Mouse (Mus musculus) hindbrain, embryonic 16.5 days (tissue): ENCODE measurements at regions not wholly inside any gene's neighbourhood (a gene's known extent, or its start where the extent isn't known, plus 50 kb on each side); places are given as distances from the start of the nearest gene placed in this dataset.

ENCODE experiments used
- ATAC-seq: fragments of 200-750 bp; cut with Nextera tagmentation; 2 replicates; pipeline ENCODE4 v1.8.0; 2017; ENCODE audit warnings: moderate TSS enrichment, moderate library complexity
- H3K27ac ChIP-seq: fragments of 300-500 bp; sonication (generic); 2 replicates; pipeline ENCODE4 v1.5.1; 2014; ENCODE audit warnings: low read depth, mild to moderate bottlenecking, control low read depth, low read length, moderate library complexity
- H3K27me3 ChIP-seq: fragments of 300-500 bp; sonication (generic); replicated peaks from 2 replicates; pipeline ENCODE4 v1.6.1; 2014; ENCODE audit warnings: low read length; ENCODE audit not compliant: control insufficient read depth, insufficient read depth
- H3K36me3 ChIP-seq: fragments of 300-500 bp; sonication (generic); 2 replicates; pipeline ENCODE4 v1.6.1; 2014; ENCODE audit warnings: mild to moderate bottlenecking, low read length, moderate library complexity, mixed read lengths; ENCODE audit not compliant: control insufficient read depth, insufficient read depth
- H3K4me1 ChIP-seq: fragments of 300-500 bp; sonication (generic); 2 replicates; pipeline ENCODE4 v1.6.1; 2014; ENCODE audit warnings: low read depth, low read length; ENCODE audit not compliant: control insufficient read depth, insufficient read depth
- H3K4me2 ChIP-seq: fragments of 300-500 bp; sonication (generic); 2 replicates; pipeline ENCODE4 v1.6.1; 2014; ENCODE audit warnings: mild to moderate bottlenecking, low read length, control low read depth, moderate library complexity
- H3K4me3 ChIP-seq: fragments of 300-500 bp; sonication (generic); 2 replicates; pipeline ENCODE4 v1.5.1; 2014; ENCODE audit warnings: mild to moderate bottlenecking, low read length, control low read depth, moderate library complexity
- H3K9ac ChIP-seq: fragments of 300-500 bp; sonication (generic); 2 replicates; pipeline ENCODE4 v1.6.1; 2014; ENCODE audit warnings: low read depth, mild to moderate bottlenecking, control low read depth, low read length, moderate library complexity
- H3K9me3 ChIP-seq: fragments of 300-500 bp; sonication (generic); 2 replicates; pipeline ENCODE4 v1.6.1; 2014; ENCODE audit warnings: mild to moderate bottlenecking, low read length, moderate library complexity; ENCODE audit not compliant: control insufficient read depth
- WGBS: fragments of 180-500 bp; shearing (Covaris S2); extraction: QIAGEN DNeasy Blood & Tissue Kit; methylation state at CpG from one replicate; pipeline ENCODE4 v1.1.7; 2014; 5-methylcytosine and 5-hydroxymethylcytosine counted together

- no peak overlapping the region for H3K4me2 ChIP-seq
- H3K27ac ChIP-seq: no peak overlapping the region
- 0 out of 2 replicates have a peak, but pooled peaks have one; percentile 30 for ATAC-seq
- peaks cover 7% of the 10 kb centered on the region; the same call in 1 of the 2 replicates for H3K4me1 ChIP-seq
- no peak overlapping the region for H3K4me3 ChIP-seq
- no peaks in the 10 kb centered on the region for H3K36me3 ChIP-seq
- H3K9me3 ChIP-seq: no peaks in the 10 kb centered on the region
- 69% methylated on average over 5 of the region's 5 CpGs for WGBS
- no peaks in the 10 kb centered on the region for H3K27me3 ChIP-seq
- H3K9ac ChIP-seq: no peak overlapping the region
These were observed 176.1 kb downstream of the Tshz3 start for GRCm38 (mm10) chr7:36874004-36874403.

DNA sequence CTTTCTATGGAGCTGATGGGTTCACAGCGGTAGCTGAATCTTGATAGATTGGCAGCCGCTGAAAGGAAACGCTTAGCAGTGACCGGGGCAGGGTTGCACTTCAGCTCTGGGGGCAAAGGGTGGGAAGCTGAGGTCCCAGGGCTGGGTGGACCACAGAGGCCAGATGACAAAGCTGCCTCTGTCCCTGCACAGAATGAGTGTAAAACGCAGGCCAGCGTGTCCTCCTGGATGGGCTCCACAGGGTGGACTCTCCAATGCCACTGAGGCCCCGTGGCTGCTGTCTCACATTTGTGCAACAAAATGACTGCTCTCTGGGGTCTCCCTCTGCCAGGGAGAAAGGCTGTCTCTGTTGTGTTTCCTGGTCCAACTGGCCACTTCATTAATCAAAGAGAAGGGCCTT, 179.8 kb downstream of the Tshz3 start:
- Histone ChIP-seq H3K4me3 (no peak overlapping the region), H3K36me3 (no peaks in the 10 kb centered on the region), H3K9me3 (no peaks in the 10 kb centered on the region), H3K27ac (no peak overlapping the region), H3K4me1 (peaks cover 7% of the 10 kb centered on the region; the same call in 1 of the 2 replicates), H3K4me2 (no peak overlapping the region), H3K27me3 (no peaks in the 10 kb centered on the region), H3K9ac (no peak overlapping the region)
- WGBS: 15% methylated on average over 7 of the region's 7 CpGs
- no peak; the same call in 1 of the 2 replicates for ATAC-seq

GRCm38 (mm10) chr7:36892776-36893500, 195.0 kb downstream of the Tshz3 start:
- Histone ChIP-seq H3K9me3 (0 out of 2 replicates have a peak, but pooled peaks cover 2% of the 10 kb centered on the region), H3K4me3 (no peak overlapping the region), H3K9ac (no peak overlapping the region), H3K27me3 (no peaks in the 10 kb centered on the region), H3K36me3 (no peaks in the 10 kb centered on the region), H3K27ac (no peak overlapping the region), H3K4me2 (no peak overlapping the region; the same call in 1 of the 2 replicates), H3K4me1 (peaks cover 15% of the 10 kb centered on the region)
- peak; percentile 80 for ATAC-seq
- 29% methylated on average over 18 of the region's 18 CpGs for WGBS

GRCm38 (mm10) chr7:36896339-36896738, 198.4 kb downstream of the Tshz3 start:
- Histone ChIP-seq H3K9ac (no peak overlapping the region), H3K36me3 (no peaks in the 10 kb centered on the region), H3K4me3 (no peak overlapping the region), H3K27me3 (no peaks in the 10 kb centered on the region), H3K27ac (no peak overlapping the region), H3K4me2 (peak overlapping the region; percentile 24; the same call in 1 of the 2 replicates), H3K9me3 (no peaks in the 10 kb centered on the region), H3K4me1 (peaks cover 15% of the 10 kb centered on the region)
- peak; percentile 50; the same call in 1 of the 2 replicates for ATAC-seq
- WGBS: 34% methylated on average over 12 of the region's 12 CpGs

DNA sequence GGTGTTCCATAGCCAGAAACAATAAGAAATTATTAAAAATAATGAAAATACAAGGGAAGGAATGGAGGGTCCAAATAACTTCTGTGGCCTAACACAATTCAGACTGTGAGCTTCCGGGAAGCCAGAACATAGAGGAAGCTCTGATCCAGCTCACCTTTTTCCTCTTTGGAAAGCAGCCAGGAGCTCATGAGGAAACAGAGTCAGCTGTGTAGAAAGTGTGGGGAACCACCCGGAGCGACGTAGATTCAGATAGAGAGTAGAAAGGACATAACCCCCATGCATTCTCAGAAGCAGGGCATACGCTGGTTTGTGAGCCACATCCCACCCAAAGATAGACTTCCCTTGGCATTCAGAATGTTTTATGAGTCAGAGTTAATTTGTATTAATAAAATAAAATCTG, 203.6 kb downstream of the Tshz3 start:
- H3K9ac ChIP-seq: no peak overlapping the region
- no peaks in the 10 kb centered on the region for H3K27me3 ChIP-seq
- peaks cover 8% of the 10 kb centered on the region for H3K4me1 ChIP-seq
- H3K4me3 ChIP-seq: no peak overlapping the region
- H3K27ac ChIP-seq: no peak overlapping the region
- H3K4me2 ChIP-seq: no peak overlapping the region
- 85% methylated on average over 5 of the region's 5 CpGs for WGBS
- no peaks in the 10 kb centered on the region for H3K9me3 ChIP-seq
- no peaks in the 10 kb centered on the region for H3K36me3 ChIP-seq
- ATAC-seq: no peak

GRCm38 (mm10) chr7:36913304-36913703, 215.4 kb downstream of the Tshz3 start:
- Histone ChIP-seq H3K4me2 (no peak overlapping the region), H3K4me1 (no peaks in the 10 kb centered on the region), H3K9me3 (no peaks in the 10 kb centered on the region), H3K36me3 (no peaks in the 10 kb centered on the region), H3K4me3 (no peak overlapping the region), H3K27ac (no peak overlapping the region), H3K27me3 (no peaks in the 10 kb centered on the region), H3K9ac (no peak overlapping the region)
- WGBS: 90% methylated on average over 3 of the region's 3 CpGs
- no peak for ATAC-seq

GRCm38 (mm10) chr7:36914261-36914660, 216.3 kb downstream of the Tshz3 start:
- no peak for ATAC-seq
- no peak overlapping the region for H3K9ac ChIP-seq
- H3K4me3 ChIP-seq: no peak overlapping the region
- 82% methylated on average over 9 of the region's 9 CpGs for WGBS
- H3K27ac ChIP-seq: no peak overlapping the region
- no peaks in the 10 kb centered on the region for H3K36me3 ChIP-seq
- H3K27me3 ChIP-seq: no peaks in the 10 kb centered on the region
- H3K9me3 ChIP-seq: no peaks in the 10 kb centered on the region
- H3K4me1 ChIP-seq: no peaks in the 10 kb centered on the region
- no peak overlapping the region for H3K4me2 ChIP-seq

DNA sequence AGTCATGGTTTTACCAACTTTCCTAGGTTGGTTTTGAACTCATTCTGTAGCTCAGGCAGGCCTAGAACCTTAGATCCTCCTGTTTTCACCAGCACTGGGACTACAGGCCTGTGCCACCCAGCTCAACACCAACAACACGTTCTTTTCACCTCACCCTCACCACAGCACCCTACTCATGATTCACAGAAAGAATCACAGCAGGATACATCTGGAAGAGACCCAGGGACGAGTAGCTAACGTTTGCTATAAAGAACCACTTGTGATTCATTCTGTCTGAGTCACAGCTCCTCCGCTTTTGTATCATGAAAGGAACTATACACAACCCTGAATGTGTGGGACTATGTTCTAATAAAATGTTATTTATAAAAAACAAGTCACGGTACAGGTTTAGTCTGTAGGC, 217.3 kb downstream of the Tshz3 start:
- WGBS: 76% methylated on average over 5 of the region's 5 CpGs
- H3K9me3 ChIP-seq: no peaks in the 10 kb centered on the region

GRCm38 (mm10) chr7:36917011-36917410, 219.1 kb downstream of the Tshz3 start:
- Histone ChIP-seq H3K27ac (no peak overlapping the region), H3K36me3 (no peaks in the 10 kb centered on the region), H3K27me3 (no peaks in the 10 kb centered on the region), H3K9me3 (no peaks in the 10 kb centered on the region), H3K4me1 (no peaks in the 10 kb centered on the region), H3K4me2 (no peak overlapping the region), H3K4me3 (no peak overlapping the region), H3K9ac (no peak overlapping the region)
- 65% methylated on average over 9 of the region's 9 CpGs for WGBS
- ATAC-seq: no peak

More for the DNA sequence above, 217.3 kb downstream of the Tshz3 start:
- Histone ChIP-seq H3K4me2 (no peak overlapping the region), H3K9ac (no peak overlapping the region), H3K4me1 (no peaks in the 10 kb centered on the region), H3K4me3 (no peak overlapping the region), H3K36me3 (no peaks in the 10 kb centered on the region), H3K27ac (no peak overlapping the region), H3K27me3 (no peaks in the 10 kb centered on the region)
- ATAC-seq: no peak
